Mouse (Mus musculus): Measurements from ENCODE around the gene Mdh1. TPM values are rescaled to one million over a fixed set of nuclear protein-coding genes. Genes with fewer than 3 reads are reported as not detected.

Mdh1 gene
- polyA plus RNA-seq, 1 experiment from 2014 or later = 170 TPM

DNA sequence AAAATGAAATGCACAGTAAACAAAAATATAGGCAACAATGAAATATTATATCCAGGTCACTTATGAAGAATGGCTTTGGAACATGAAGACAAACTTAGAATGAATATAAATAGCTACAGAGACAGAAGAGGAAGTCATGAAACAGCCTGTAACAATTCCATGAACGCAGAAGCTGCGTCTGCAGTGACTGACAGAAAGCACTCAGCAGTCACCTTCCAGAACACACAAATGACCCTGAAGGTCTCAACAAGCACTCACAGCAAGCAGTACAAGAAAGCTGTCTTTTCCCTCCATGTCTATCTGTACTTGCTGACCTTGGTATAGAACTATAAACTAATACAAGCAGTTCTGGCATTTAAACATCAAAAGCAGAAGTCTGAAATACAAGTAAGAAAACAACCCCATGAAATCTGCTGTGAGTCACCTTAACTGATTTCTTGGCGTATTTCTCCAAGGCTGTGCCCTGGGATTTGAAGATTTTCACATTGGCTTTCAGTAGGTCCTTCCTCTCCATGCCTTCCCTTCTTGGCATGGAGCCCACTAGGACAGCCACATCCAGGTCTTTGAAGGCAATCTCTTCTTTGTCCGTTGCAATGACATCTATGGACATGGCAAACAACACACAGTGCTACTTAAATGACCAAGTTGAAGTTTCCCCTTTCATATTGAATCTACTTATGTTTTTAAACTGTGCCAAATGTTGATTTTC is 8.4 kb downstream of the Mdh1 start:
- no peak overlapping the region for H3K4me2 ChIP-seq
- no peak overlapping the region for H3K27ac ChIP-seq
- H3K4me1 ChIP-seq = no peaks in the 10 kb centered on the region
- no peak overlapping the region for H3K9ac ChIP-seq
- H3K4me3 ChIP-seq = no peak overlapping the region
- no peaks in the 10 kb centered on the region for H3K9me3 ChIP-seq (replicated peaks)
- no peaks in the 10 kb centered on the region for H3K27me3 ChIP-seq (replicated peaks)
- H3K36me3 ChIP-seq = peaks cover 66% of the 10 kb centered on the region
- WGBS (ENCODE audit: insufficient replicate concordance) = 64% methylated on average over 4 of the region's 4 CpGs
- no peak for ATAC-seq

DNA sequence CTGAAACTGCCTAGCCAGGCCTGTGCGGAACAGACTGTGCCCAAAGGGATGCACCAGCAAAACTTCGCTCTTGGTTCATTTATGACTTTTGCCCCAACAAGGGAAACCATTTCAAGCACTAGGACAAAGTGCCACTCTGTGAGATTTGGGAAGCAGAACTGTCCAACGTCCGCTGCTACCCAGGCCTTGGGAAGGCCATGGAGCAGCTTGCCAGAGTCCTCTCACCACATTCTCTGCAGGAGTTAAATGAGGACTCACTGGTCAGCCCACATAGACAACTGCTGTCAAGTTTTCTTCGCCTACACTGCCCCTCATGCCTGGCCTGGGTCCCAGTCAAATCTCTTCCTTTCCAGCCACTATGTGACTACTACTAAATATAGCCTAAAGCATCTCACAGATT is 10.8 kb downstream of the Mdh1 start:
- 84% methylated on average over 5 of the region's 5 CpGs for WGBS (ENCODE audit: insufficient replicate concordance)
- Histone ChIP-seq H3K4me2 (no peak overlapping the region), H3K9ac (no peak overlapping the region), H3K4me1 (no peaks in the 10 kb centered on the region), H3K9me3 (replicated peaks) (no peaks in the 10 kb centered on the region), H3K4me3 (no peak overlapping the region), H3K27ac (no peak overlapping the region), H3K27me3 (replicated peaks) (no peaks in the 10 kb centered on the region), H3K36me3 (peaks cover 76% of the 10 kb centered on the region)
- ATAC-seq = no peak

DNA sequence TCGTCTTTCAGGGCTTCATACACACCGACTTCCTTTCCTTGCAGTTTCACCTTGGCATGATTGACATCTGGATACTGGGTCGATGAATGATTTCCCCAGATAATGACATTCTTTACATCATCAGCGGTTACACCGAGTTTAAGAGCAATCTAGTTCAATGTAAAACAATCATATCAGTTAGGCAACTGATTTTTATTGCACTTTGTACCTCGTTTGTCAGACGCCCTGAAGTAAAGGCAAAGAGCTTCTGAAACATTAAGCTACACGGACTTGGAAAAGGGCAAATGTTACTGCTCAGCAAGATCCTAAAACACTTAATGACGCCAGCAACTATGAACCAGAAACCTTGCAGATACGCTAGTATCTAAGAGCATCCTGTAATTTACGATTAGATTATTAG is 12.4 kb downstream of the Mdh1 start:
- Histone ChIP-seq H3K27me3 (replicated peaks) (no peaks in the 10 kb centered on the region), H3K4me2 (no peak overlapping the region), H3K4me3 (no peak overlapping the region), H3K36me3 (peaks cover 61% of the 10 kb centered on the region), H3K4me1 (no peaks in the 10 kb centered on the region), H3K9ac (no peak overlapping the region), H3K9me3 (replicated peaks) (no peaks in the 10 kb centered on the region), H3K27ac (no peak overlapping the region)
- WGBS (ENCODE audit: insufficient replicate concordance) = 79% methylated on average over 11 of the region's 11 CpGs
- ATAC-seq = no peak

- 10% methylated on average over 3 of the region's 3 CpGs for WGBS (ENCODE audit: insufficient replicate concordance)
- ATAC-seq = no peak
- Histone ChIP-seq H3K4me3 (no peak overlapping the region), H3K4me1 (peaks cover 20% of the 10 kb centered on the region), H3K9ac (no peak overlapping the region), H3K27ac (no peak overlapping the region), H3K4me2 (no peak overlapping the region), H3K27me3 (replicated peaks) (no peaks in the 10 kb centered on the region), H3K36me3 (peaks cover 2% of the 10 kb centered on the region; the same call in 1 of the 2 replicates), H3K9me3 (replicated peaks) (no peaks in the 10 kb centered on the region)
Measured at GRCm38 (mm10) chr11:21552049-21552448, 20.1 kb downstream of the Mdh1 start.

DNA sequence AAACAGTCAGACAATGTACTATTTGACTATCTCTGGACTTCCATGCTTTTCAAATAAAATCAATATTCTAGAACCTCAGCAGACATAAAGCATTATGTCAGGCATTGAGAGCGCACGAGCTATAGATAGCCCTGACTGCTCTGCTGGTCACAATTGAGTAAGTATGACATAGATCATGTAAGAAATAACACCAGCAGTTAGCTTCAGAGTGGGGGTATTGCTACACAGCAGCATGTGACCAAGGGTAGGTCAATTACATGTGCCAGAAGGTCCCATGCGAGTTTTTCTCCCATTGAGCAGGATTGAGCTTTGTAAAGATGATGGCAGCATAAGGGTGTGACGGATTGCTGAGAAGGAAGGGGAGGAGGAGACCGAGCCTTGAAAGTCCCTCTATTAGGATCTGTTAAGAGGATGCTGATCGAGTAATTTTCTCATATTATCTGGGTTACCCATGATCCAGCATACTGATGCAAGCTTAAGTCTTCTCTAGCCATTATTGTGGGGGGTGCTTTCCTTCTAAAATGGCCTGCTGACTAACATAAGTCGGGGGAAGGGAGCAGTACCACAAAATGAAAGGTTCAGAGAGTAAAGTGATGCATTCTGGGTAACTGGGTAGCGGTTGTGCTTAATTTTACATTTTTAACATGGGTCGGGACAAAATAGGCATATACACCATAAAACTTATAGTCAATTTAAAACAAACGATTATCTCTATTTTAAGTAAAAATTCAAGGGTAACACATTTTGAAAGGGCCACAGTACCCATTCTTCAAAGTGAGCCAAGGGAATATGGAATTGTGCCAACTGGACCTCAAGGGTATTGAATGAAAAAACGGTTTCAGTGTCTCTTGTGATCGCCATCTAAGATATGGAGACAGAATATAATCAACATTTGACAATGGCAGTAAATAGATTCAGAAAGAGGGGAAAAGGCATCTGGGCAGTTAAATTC is 21.7 kb downstream of the Mdh1 start:
- no peaks in the 10 kb centered on the region for H3K36me3 ChIP-seq
- peak overlapping the region; percentile 58 for H3K4me2 ChIP-seq
- no peaks in the 10 kb centered on the region for H3K27me3 ChIP-seq (replicated peaks)
- peak overlapping the region; percentile 45 for H3K4me3 ChIP-seq
- 74% methylated on average over 12 of the region's 12 CpGs for WGBS (ENCODE audit: insufficient replicate concordance)
- H3K27ac ChIP-seq = no peak overlapping the region
- H3K4me1 ChIP-seq = peaks cover 20% of the 10 kb centered on the region
- 0 out of 2 replicates have a peak overlapping the region, but pooled peaks have one; percentile 31 for H3K9ac ChIP-seq
- no peaks in the 10 kb centered on the region for H3K9me3 ChIP-seq (replicated peaks)
- peak; percentile 44; the same call in 1 of the 2 replicates for ATAC-seq

DNA sequence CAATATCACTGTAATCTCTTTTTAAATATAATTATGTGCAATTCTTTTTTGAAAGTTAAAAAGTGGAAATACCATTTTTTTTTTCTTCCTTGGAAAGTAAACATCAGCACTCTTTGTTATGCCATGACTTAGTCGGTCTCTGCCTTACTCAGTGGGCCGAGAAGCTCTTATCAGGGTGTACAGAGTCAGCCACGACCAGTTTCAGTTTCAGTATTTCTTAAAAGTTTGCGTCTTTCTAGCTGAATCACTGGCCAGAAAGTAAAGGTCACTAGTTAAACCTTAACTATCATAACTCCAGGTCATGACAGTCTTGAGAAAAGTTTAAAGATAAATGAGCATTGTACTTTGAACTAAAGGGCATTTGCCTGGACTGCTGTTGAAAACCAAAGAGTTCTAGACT is 22.4 kb downstream of the Mdh1 start:
- Histone ChIP-seq H3K9ac (peak overlapping the region; percentile 31; the same call in 1 of the 2 replicates), H3K4me1 (peaks cover 20% of the 10 kb centered on the region), H3K4me2 (peak overlapping the region; percentile 58), H3K36me3 (no peaks in the 10 kb centered on the region), H3K27ac (no peak overlapping the region), H3K27me3 (replicated peaks) (no peaks in the 10 kb centered on the region), H3K9me3 (replicated peaks) (no peaks in the 10 kb centered on the region), H3K4me3 (peak overlapping the region; percentile 45)
- peak; percentile 72 for ATAC-seq
- WGBS (ENCODE audit: insufficient replicate concordance) = 14% methylated on average over 4 of the region's 4 CpGs

- Histone ChIP-seq H3K36me3 (no peaks in the 10 kb centered on the region), H3K4me1 (peaks cover 20% of the 10 kb centered on the region)
Measured at GRCm38 (mm10) chr11:21549052-21549451, 23.1 kb downstream of the Mdh1 start.

GRCm38 (mm10) chr11:21547518-21547917 is 24.6 kb downstream of the Mdh1 start:
- no peak for ATAC-seq
- H3K27me3 ChIP-seq (replicated peaks) = no peaks in the 10 kb centered on the region
- H3K36me3 ChIP-seq = no peaks in the 10 kb centered on the region
- no peak overlapping the region for H3K4me3 ChIP-seq
- no peak overlapping the region for H3K4me2 ChIP-seq
- H3K4me1 ChIP-seq = peaks cover 20% of the 10 kb centered on the region
- no peaks in the 10 kb centered on the region for H3K9me3 ChIP-seq (replicated peaks)
- no peak overlapping the region for H3K27ac ChIP-seq
- H3K9ac ChIP-seq = no peak overlapping the region

More at GRCm38 (mm10) chr11:21549052-21549451, 23.1 kb downstream of the Mdh1 start:
- H3K9me3 ChIP-seq (replicated peaks) = no peaks in the 10 kb centered on the region
- no peak overlapping the region for H3K9ac ChIP-seq
- no peak overlapping the region for H3K27ac ChIP-seq
- WGBS (ENCODE audit: insufficient replicate concordance) = 63% methylated on average over 2 of the region's 2 CpGs
- H3K27me3 ChIP-seq (replicated peaks) = no peaks in the 10 kb centered on the region
- no peak overlapping the region for H3K4me3 ChIP-seq
- ATAC-seq = no peak
- H3K4me2 ChIP-seq = no peak overlapping the region

- 25% methylated on average over 1 of the region's 1 CpGs for WGBS (ENCODE audit: insufficient replicate concordance)
- no peak for ATAC-seq
Measured at GRCm38 (mm10) chr11:21546671-21547070, 25.5 kb downstream of the Mdh1 start.

DNA sequence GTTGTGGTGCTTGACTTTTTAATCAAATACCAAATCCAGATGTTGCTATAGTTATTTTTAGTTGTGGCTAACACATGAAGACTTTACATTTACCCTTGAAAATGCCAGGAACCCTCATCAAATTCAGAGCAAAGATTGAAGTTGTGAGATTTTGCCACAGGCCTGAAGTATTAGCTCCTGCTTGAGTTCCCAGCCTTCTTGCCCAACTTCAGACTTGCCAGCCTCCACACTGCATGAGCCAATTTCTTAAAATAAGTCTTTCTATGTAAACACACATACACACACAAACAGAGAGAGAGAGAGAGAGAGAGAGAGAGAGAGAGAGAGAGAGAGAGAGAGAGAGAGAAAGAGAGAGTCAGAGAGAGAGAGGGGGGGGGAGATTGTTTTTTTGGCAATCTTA is 26.2 kb downstream of the Mdh1 start:
- Histone ChIP-seq H3K9ac (no peak overlapping the region), H3K9me3 (replicated peaks) (no peaks in the 10 kb centered on the region), H3K4me1 (peaks cover 10% of the 10 kb centered on the region), H3K4me2 (no peak overlapping the region), H3K4me3 (no peak overlapping the region), H3K27me3 (replicated peaks) (no peaks in the 10 kb centered on the region), H3K36me3 (no peaks in the 10 kb centered on the region), H3K27ac (no peak overlapping the region)
- ATAC-seq = no peak

More at GRCm38 (mm10) chr11:21546671-21547070, 25.5 kb downstream of the Mdh1 start:
- Histone ChIP-seq H3K27me3 (replicated peaks) (no peaks in the 10 kb centered on the region), H3K9ac (no peak overlapping the region), H3K9me3 (replicated peaks) (no peaks in the 10 kb centered on the region), H3K4me1 (peaks cover 11% of the 10 kb centered on the region), H3K27ac (no peak overlapping the region), H3K4me2 (no peak overlapping the region), H3K4me3 (no peak overlapping the region), H3K36me3 (no peaks in the 10 kb centered on the region)

- H3K4me3 ChIP-seq = no peak overlapping the region
- no peak overlapping the region for H3K9ac ChIP-seq
- no peaks in the 10 kb centered on the region for H3K9me3 ChIP-seq (replicated peaks)
- WGBS (ENCODE audit: insufficient replicate concordance) = 43% methylated on average over 2 of the region's 2 CpGs
- H3K27me3 ChIP-seq (replicated peaks) = no peaks in the 10 kb centered on the region
- H3K36me3 ChIP-seq = no peaks in the 10 kb centered on the region
- H3K27ac ChIP-seq = no peak overlapping the region
- no peak overlapping the region for H3K4me2 ChIP-seq
- peaks cover 3% of the 10 kb centered on the region for H3K4me1 ChIP-seq
- ATAC-seq = no peak
Measured at GRCm38 (mm10) chr11:21545021-21545420, 27.1 kb downstream of the Mdh1 start.

DNA sequence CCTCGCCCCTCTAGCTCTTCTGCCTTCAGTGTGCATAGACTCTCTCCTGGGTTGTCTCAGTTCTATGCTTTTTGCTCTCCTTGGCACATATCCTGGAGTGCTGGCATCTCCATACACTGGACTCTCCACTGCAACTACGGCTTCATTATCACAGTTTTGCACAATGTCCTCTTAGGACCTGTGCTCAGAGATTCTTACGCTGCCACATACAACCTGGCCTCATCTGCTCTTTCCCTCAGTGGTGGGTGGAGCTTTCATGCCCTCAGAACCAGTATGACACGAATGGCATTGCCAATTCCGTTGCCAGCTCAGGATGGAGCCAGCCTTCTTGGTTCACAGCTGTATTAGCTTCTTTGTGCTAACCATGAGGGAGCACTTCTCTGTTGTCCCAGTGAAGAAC is 29.4 kb downstream of the Mdh1 start:
- Histone ChIP-seq H3K9ac (no peak overlapping the region), H3K4me3 (no peak overlapping the region), H3K27ac (no peak overlapping the region), H3K36me3 (no peaks in the 10 kb centered on the region), H3K9me3 (replicated peaks) (no peaks in the 10 kb centered on the region), H3K27me3 (replicated peaks) (no peaks in the 10 kb centered on the region), H3K4me1 (no peaks in the 10 kb centered on the region), H3K4me2 (no peak overlapping the region)
- WGBS (ENCODE audit: insufficient replicate concordance) = 64% methylated on average over 5 of the region's 5 CpGs
- ATAC-seq = no peak

Measured in liver, embryonic 12.5 days (tissue).